Mouse (Mus musculus): ENCODE results near the gene Zfp872.

- TF ChIP-seq UBTF (IDR thresholded peaks at IDR 0.05; ENCODE audit: low read depth, low read length) (no peak), POLR2A (IDR thresholded peaks at IDR 0.05; ENCODE audit: low read depth, low read length) (no peak), HCFC1 (IDR thresholded peaks at IDR 0.05; ENCODE audit: low read depth, low read length) (no peak), ZC3H11A (IDR thresholded peaks at IDR 0.05; ENCODE audit: low read depth, low read length) (no peak), MAX (IDR thresholded peaks at IDR 0.05; ENCODE audit: low read length) (no peak), CTCF (conservative IDR thresholded peaks at IDR 0.05 in 1 of 2, IDR thresholded peaks at IDR 0.05 in 1 of 2; ENCODE audit: low read depth in 2 of 2, low read length in 2 of 2) (peak in 1 of 2 experiments; percentile 58; a peak in 2 of 4 replicates), ELF1 (IDR thresholded peaks at IDR 0.05; ENCODE audit: low read depth, low read length) (no peak), RCOR1 (conservative IDR thresholded peaks at IDR 0.05; ENCODE audit: low read depth, low read length) (no peak), USF2 (conservative IDR thresholded peaks at IDR 0.05; ENCODE audit: low read depth, low read length) (no peak), SMC3 (IDR thresholded peaks at IDR 0.05; ENCODE audit: low read depth, low read length) (peak; percentile 39; the same call in 1 of the 2 replicates), USF1 (IDR thresholded peaks at IDR 0.05; ENCODE audit: low read depth, low read length) (no peak), TCF12 (IDR thresholded peaks at IDR 0.05; ENCODE audit: low read depth, low read length) (no peak), GABPA (IDR thresholded peaks at IDR 0.05; ENCODE audit: insufficient replicate concordance, low read depth, low read length) (no peak), MXI1 (IDR thresholded peaks at IDR 0.05; ENCODE audit: low read depth, low read length) (no peak)
These were observed 42.7 kb downstream of the Zfp872 start for GRCm38 (mm10) chr9:22230556-22230955.
